Mouse (Mus musculus) liver, adult 2 months (tissue): Measurements from ENCODE around the gene Pram1.

ENCODE experiments used
- CTCF ChIP-seq: fragments of 200-500 bp; IDR thresholded peaks from 2 replicates; pipeline ENCODE4 v1.5.1; 2011; ENCODE audit warnings: low read depth, low read length, control low read depth
- POLR2A ChIP-seq: fragments of 200-500 bp; IDR thresholded peaks from 2 replicates; pipeline ENCODE4 v1.6.1; 2011; ENCODE audit warnings: low read length, control low read depth; ENCODE audit not compliant: insufficient read depth; ENCODE audit errors: extremely low read depth

- TF ChIP-seq CTCF = no peak
- TF ChIP-seq POLR2A = no peak
These were observed 31.8 kb downstream of the Pram1 start for GRCm38 (mm10) chr17:33669681-33670080.
